Mouse (Mus musculus): ENCODE results near the gene Fam118a. TPM values are rescaled to one million over a fixed set of nuclear protein-coding genes. Genes with fewer than 3 reads are reported as not detected.

Fam118a gene
- total and polyA plus RNA-seq, 3 experiments, result 4.7 to 6.3 (median 6.1) TPM

- WGBS, result under 1% methylated on average over 75 of the region's 75 CpGs
- intact Hi-C loops (cut with DNase I), result loop anchor here (2.0 kb wide), 1 partner anchor 48 kb away; the partner anchor contains the start of gene 5031439G07Rik
- Histone ChIP-seq H3K27me3 (ENCODE audit: control insufficient read depth, insufficient read depth, low read length) (no peaks in the 10 kb centered on the region), H3K79me2 (replicated peaks; ENCODE audit: control insufficient read depth, insufficient read depth, low read length) (no peaks in the 10 kb centered on the region), H3K4me3 (peak overlapping the region; percentile 73), H3K27ac (peak overlapping the region; percentile 86), H3K9ac (ENCODE audit: low read depth, low read length) (peak overlapping the region; percentile 88), H3K36me3 (ENCODE audit: control insufficient read depth, insufficient read depth, low read length) (no peaks in the 10 kb centered on the region), H3K4me1 (ENCODE audit: control insufficient read depth, insufficient read depth, low read length) (peaks cover 11% of the 10 kb centered on the region)
- DNase-seq, result peak; percentile 98 to 99
- TF ChIP-seq EP300 (IDR thresholded peaks at IDR 0.05; ENCODE audit: insufficient read depth, low read depth, low read length), result peak; percentile 75; the same call in 1 of the 2 replicates
- TF ChIP-seq POLR2A (IDR thresholded peaks at IDR 0.05; ENCODE audit: insufficient read depth, low read depth, low read length), result peak; percentile 51
- no peak for TF ChIP-seq CTCF (IDR thresholded peaks at IDR 0.05)
These were observed 8.0 kb downstream of the Fam118a start for GRCm38 (mm10) chr15:85036566-85037342.

GRCm38 (mm10) chr15:85037343-85037690, 8.6 kb downstream of the Fam118a start:
- no peaks in the 10 kb centered on the region for H3K36me3 ChIP-seq (ENCODE audit: control insufficient read depth, insufficient read depth, low read length)
- DNase-seq, result no peak
- intact Hi-C loops (cut with DNase I), result loop anchor here (2.0 kb wide), 1 partner anchor 49 kb away; the partner anchor contains the start of gene 5031439G07Rik
- peaks cover 14% of the 10 kb centered on the region for H3K4me1 ChIP-seq (ENCODE audit: control insufficient read depth, insufficient read depth, low read length)
- peak overlapping the region; percentile 73 for H3K4me3 ChIP-seq
- H3K9ac ChIP-seq (ENCODE audit: low read depth, low read length), result peak overlapping the region; percentile 88
- no peaks in the 10 kb centered on the region for H3K27me3 ChIP-seq (ENCODE audit: control insufficient read depth, insufficient read depth, low read length)
- WGBS, result 2% methylated on average over 8 of the region's 8 CpGs
- H3K27ac ChIP-seq, result peak overlapping the region; percentile 86
- TF ChIP-seq CTCF (IDR thresholded peaks at IDR 0.05) (no peak), POLR2A (IDR thresholded peaks at IDR 0.05; ENCODE audit: insufficient read depth, low read depth, low read length) (no peak), EP300 (IDR thresholded peaks at IDR 0.05; ENCODE audit: insufficient read depth, low read depth, low read length) (no peak)
- no peaks in the 10 kb centered on the region for H3K79me2 ChIP-seq (replicated peaks; ENCODE audit: control insufficient read depth, insufficient read depth, low read length)

- no peaks in the 10 kb centered on the region for H3K79me2 ChIP-seq (replicated peaks; ENCODE audit: control insufficient read depth, insufficient read depth, low read length)
- no peaks in the 10 kb centered on the region for H3K36me3 ChIP-seq (ENCODE audit: control insufficient read depth, insufficient read depth, low read length)
- TF ChIP-seq POLR2A (IDR thresholded peaks at IDR 0.05; ENCODE audit: insufficient read depth, low read depth, low read length), result no peak
- no peak for TF ChIP-seq CTCF (IDR thresholded peaks at IDR 0.05)
- no peak for TF ChIP-seq EP300 (IDR thresholded peaks at IDR 0.05; ENCODE audit: insufficient read depth, low read depth, low read length)
- intact Hi-C loops (cut with DNase I), result loop anchor here (2.0 kb wide), 1 partner anchor 39 kb away; no protein-coding TSS in a partner anchor
- no peak overlapping the region for H3K9ac ChIP-seq (ENCODE audit: low read depth, low read length)
- 63% methylated on average over 10 of the region's 10 CpGs for WGBS
- H3K4me1 ChIP-seq (ENCODE audit: control insufficient read depth, insufficient read depth, low read length), result peaks cover 19% of the 10 kb centered on the region
- peak overlapping the region; percentile 65 for H3K27ac ChIP-seq
- no peak overlapping the region for H3K4me3 ChIP-seq
- no peaks in the 10 kb centered on the region for H3K27me3 ChIP-seq (ENCODE audit: control insufficient read depth, insufficient read depth, low read length)
- no peak for DNase-seq
These were observed 12.9 kb downstream of the Fam118a start for GRCm38 (mm10) chr15:85041546-85042225.

- Histone ChIP-seq H3K4me3 (no peak overlapping the region), H3K27ac (peak overlapping the region; percentile 65), H3K9ac (ENCODE audit: low read depth, low read length) (no peak overlapping the region), H3K36me3 (ENCODE audit: control insufficient read depth, insufficient read depth, low read length) (no peaks in the 10 kb centered on the region), H3K79me2 (replicated peaks; ENCODE audit: control insufficient read depth, insufficient read depth, low read length) (no peaks in the 10 kb centered on the region), H3K27me3 (ENCODE audit: control insufficient read depth, insufficient read depth, low read length) (no peaks in the 10 kb centered on the region), H3K4me1 (ENCODE audit: control insufficient read depth, insufficient read depth, low read length) (peaks cover 19% of the 10 kb centered on the region)
- DNase-seq, result peak; percentile 63 to 72
- intact Hi-C loops (cut with DNase I), result loop anchor here (2.0 kb wide), 1 partner anchor 40 kb away; no protein-coding TSS in a partner anchor
- 19% methylated on average over 4 of the region's 4 CpGs for WGBS
- TF ChIP-seq CTCF (IDR thresholded peaks at IDR 0.05) (peak; percentile 82), POLR2A (IDR thresholded peaks at IDR 0.05; ENCODE audit: insufficient read depth, low read depth, low read length) (no peak), EP300 (IDR thresholded peaks at IDR 0.05; ENCODE audit: insufficient read depth, low read depth, low read length) (no peak)
These were observed 13.7 kb downstream of the Fam118a start for GRCm38 (mm10) chr15:85042361-85042954.

GRCm38 (mm10) chr15:85043116-85043515, 14.4 kb downstream of the Fam118a start:
- intact Hi-C loops (cut with DNase I), result loop anchor here (2.0 kb wide), 1 partner anchor 40 kb away; no protein-coding TSS in a partner anchor
- H3K9ac ChIP-seq (ENCODE audit: low read depth, low read length), result no peak overlapping the region
- TF ChIP-seq EP300 (IDR thresholded peaks at IDR 0.05; ENCODE audit: insufficient read depth, low read depth, low read length) (no peak), POLR2A (IDR thresholded peaks at IDR 0.05; ENCODE audit: insufficient read depth, low read depth, low read length) (no peak), CTCF (IDR thresholded peaks at IDR 0.05) (no peak)

More at GRCm38 (mm10) chr15:85043116-85043515, 14.4 kb downstream of the Fam118a start:
- Histone ChIP-seq H3K4me1 (ENCODE audit: control insufficient read depth, insufficient read depth, low read length) (peaks cover 17% of the 10 kb centered on the region), H3K36me3 (ENCODE audit: control insufficient read depth, insufficient read depth, low read length) (no peaks in the 10 kb centered on the region), H3K27me3 (ENCODE audit: control insufficient read depth, insufficient read depth, low read length) (no peaks in the 10 kb centered on the region), H3K27ac (peak overlapping the region; percentile 65), H3K79me2 (replicated peaks; ENCODE audit: control insufficient read depth, insufficient read depth, low read length) (no peaks in the 10 kb centered on the region), H3K4me3 (no peak overlapping the region)
- no peak for DNase-seq
- WGBS, result 48% methylated on average over 5 of the region's 5 CpGs
